Mouse (Mus musculus) embryonic fibroblast, embryonic 13.5 days (primary cell): ENCODE results near the gene Dhrs13.

Source experiments
- CTCF ChIP-seq: IDR thresholded peaks from 2 replicates; pipeline ENCODE4 v1.5.1; 2011; ENCODE audit warnings: mild to moderate bottlenecking, control low read depth, low read length, moderate library complexity, borderline replicate concordance; ENCODE audit not compliant: insufficient read depth
- POLR2A ChIP-seq: IDR thresholded peaks from 2 replicates; pipeline ENCODE4 v1.6.1; 2011; ENCODE audit warnings: low read depth, mild to moderate bottlenecking, control low read depth, low read length, moderate library complexity

- TF ChIP-seq CTCF: peak; percentile 93; the same call in 1 of the 2 replicates
- TF ChIP-seq POLR2A: no peak
Observed at GRCm38 (mm10) chr11:78059833-78060757, 28.0 kb downstream of the Dhrs13 start.
